Mouse (Mus musculus) cerebellum, adult 8-10 months (tissue): ENCODE data around the gene Adamts16.

Experiments used
- DNase-seq: peaks from one replicate; pipeline ENCODE4 v3.0.0; 2022

Gene Adamts16

DNA sequence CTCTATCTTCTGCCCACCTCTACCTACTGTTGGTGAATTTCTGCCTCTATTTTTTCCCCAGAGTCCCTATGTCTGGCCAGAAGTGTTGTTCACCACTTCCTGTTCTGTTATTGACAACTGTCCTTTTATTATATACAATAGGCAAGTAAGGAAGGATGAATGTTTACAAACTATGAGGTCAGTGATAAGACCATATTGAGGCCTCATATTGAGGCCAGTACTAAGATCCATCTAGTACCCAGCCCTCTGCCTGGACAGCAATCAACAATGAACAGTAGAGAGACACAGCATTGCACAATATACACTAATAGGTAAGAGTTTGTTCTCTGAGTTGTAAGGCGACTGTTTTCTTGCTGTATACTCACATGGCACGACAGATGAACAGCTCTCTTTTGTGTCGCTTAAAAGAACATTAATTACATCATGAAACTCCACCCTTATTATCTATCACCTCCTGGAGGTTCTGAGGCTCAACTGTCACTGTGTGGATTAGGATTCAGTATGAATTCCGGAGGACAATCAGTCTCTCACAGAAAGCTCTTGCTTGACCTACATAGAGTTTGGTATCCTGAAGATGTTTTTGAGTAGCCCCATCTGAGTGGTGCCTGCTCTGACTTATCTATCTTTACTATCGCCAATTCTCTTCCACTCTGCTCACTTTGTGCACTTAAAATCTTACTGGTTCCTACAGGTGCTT, 134.3 kb downstream of the Adamts16 start:
- DNase-seq: no peak

GRCm38 (mm10) chr13:70702904-70703303, 138.7 kb downstream of the Adamts16 start:
- no peak for DNase-seq

DNA sequence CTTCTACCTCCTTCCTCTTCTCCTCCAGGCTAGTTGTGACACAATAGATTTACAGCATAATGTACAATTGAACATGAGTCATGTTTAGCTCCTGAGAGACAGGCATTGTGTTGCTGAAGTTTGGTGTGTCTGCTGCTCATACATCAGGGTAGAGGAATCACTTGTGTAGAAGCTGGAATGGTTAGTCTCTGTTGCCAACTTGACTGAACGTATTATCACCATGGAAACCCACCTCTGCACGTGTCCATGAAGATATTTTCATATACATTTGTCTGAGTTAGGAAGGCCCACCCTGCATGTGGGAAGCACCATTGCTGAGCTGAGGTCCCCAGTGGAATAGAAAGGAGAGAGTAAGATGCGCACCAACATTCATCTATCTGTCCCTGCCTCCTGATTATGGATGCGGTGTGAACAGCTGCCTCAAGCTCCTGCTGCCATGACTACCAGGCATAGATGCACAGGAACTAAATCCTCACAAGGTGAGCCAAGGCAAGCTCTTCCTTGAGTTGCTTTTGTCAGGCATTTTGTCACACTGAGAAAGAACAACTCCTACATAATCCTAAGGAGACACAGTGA, 142.7 kb downstream of the Adamts16 start:
- no peak for DNase-seq

DNA sequence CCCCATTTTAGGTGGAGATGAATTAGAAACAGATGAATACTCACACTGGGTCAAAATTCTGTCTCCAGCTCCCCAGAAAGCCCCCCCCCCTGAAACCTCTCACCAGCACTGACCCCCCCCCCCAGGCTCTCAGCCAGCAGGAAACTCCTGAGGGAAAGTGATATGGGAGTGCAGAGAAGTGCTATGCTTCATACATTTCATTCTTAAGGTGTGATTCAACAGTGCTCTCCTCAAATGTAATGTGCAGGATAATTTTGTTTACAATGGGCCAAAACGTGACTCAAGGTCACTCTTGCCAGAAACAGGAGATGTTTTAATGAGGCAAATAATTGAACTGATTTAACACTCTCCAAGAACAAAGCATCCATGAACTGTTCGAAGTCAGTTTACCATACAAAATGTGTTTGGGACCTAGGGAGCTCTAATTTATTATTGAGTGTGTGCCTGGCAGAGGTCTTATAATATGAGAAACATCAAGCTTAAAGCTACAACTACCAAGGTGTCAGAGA, 152.1 kb downstream of the Adamts16 start:
- DNase-seq: no peak

GRCm38 (mm10) chr13:70685825-70686224, 155.8 kb downstream of the Adamts16 start:
- no peak for DNase-seq

DNA sequence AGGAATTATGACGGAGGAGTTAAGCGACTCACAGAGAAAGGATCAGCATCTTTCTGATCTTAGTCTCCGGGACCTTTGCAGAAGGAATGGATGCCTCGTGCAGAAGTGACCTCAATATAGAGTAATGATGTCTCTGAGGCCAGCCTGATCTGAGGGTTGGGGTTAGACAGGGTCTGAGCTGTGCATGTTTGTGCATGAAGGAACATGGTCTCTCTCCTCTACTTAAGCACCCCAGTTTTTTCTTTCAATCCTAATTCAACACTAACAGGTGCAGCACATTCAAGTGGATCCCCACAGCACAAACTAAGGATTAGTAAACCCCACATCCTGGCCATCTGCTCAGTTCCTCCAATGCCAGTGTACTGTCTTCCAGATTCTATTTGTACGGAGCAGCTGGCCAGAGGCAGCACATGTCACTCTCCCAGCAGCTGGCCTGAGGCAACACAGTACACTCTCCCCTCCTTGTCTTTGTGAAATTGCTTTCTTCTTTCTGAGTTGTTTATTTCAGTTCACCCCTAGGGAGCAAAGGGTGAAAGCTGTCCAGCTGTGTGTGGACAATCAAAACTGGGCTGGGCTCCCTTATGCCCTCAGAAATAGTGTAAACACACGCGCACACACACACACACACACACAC, 156.5 kb downstream of the Adamts16 start:
- no peak for DNase-seq

- DNase-seq: no peak
Measured at GRCm38 (mm10) chr13:70681411-70682183, 160.0 kb downstream of the Adamts16 start.

DNA sequence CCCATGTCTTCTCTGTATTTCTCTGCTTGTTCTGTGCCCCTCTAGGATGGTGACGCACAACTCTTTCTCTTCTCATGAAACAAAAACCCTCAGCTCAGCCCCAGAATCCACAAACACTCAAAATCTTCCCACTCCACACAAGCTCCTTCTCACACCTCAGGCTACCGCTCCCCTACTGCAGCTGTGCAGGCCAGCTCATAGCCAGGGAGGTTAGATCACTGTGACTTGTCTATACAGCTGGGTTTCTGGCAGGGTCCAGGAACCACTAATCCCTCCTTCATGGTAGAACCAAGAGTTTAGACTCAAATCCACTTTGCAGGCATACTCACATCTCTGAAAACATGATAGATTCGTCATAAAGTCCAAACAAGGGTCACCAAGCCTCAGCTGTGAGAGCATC, 161.3 kb downstream of the Adamts16 start:
- no peak for DNase-seq
